Mouse (Mus musculus) bone marrow macrophage, adult 2 months (primary cell): ENCODE results near the gene Ric8b. TPM values are rescaled to one million over a fixed set of nuclear protein-coding genes. Genes with fewer than 3 reads are reported as not detected.

Experiments
- H3K27ac ChIP-seq: 2 replicates; pipeline ENCODE4 v1.5.1; 2012; ENCODE audit warnings: low read depth, low read length; ENCODE audit not compliant: insufficient read depth
- H3K4me1 ChIP-seq: 2 replicates; pipeline ENCODE4 v1.6.1; 2012; ENCODE audit warnings: low read length; ENCODE audit not compliant: control insufficient read depth, insufficient read depth
- H3K4me3 ChIP-seq: 2 replicates; pipeline ENCODE4 v1.5.1; 2012; ENCODE audit warnings: mild to moderate bottlenecking, low read length, moderate library complexity; ENCODE audit not compliant: insufficient read depth
- CTCF ChIP-seq: IDR thresholded peaks from 2 replicates; pipeline ENCODE4 v1.5.1; 2012; ENCODE audit warnings: low read depth, mild to moderate bottlenecking, low read length, moderate library complexity
- POLR2A ChIP-seq: IDR thresholded peaks from 2 replicates; pipeline ENCODE4 v1.6.1; 2012; ENCODE audit warnings: mild to moderate bottlenecking, low read depth, low read length, borderline replicate concordance
- polyA plus RNA-seq: library from polyadenylated mRNA; stranded (reverse); fragments of >200 nt; gene quantifications from 2 replicates; pipeline ENCODE4 v1.2.4, GENCODE M21; 2012; ENCODE audit not compliant: missing spikeins, insufficient read depth, insufficient read length

Ric8b gene
- polyA plus RNA-seq, 1 experiment: 11.7 TPM

- peaks cover 34% of the 10 kb centered on the region for H3K4me1 ChIP-seq
- no peak overlapping the region for H3K4me3 ChIP-seq
- no peak overlapping the region for H3K27ac ChIP-seq
- TF ChIP-seq CTCF (no peak), POLR2A (no peak)
These were observed 41.2 kb downstream of the Ric8b start for GRCm38 (mm10) chr10:84958597-84958996.

- Histone ChIP-seq H3K27ac (no peak overlapping the region), H3K4me3 (no peak overlapping the region), H3K4me1 (peaks cover 38% of the 10 kb centered on the region)
- TF ChIP-seq CTCF: no peak
- no peak for TF ChIP-seq POLR2A
These were observed 43.0 kb downstream of the Ric8b start for GRCm38 (mm10) chr10:84960380-84960930.

GRCm38 (mm10) chr10:84963126-84963525, 45.7 kb downstream of the Ric8b start:
- Histone ChIP-seq H3K4me1 (peaks cover 21% of the 10 kb centered on the region), H3K27ac (0 out of 2 replicates have a peak overlapping the region, but pooled peaks have one; percentile 11), H3K4me3 (no peak overlapping the region)
- TF ChIP-seq CTCF: no peak
- TF ChIP-seq POLR2A: no peak

- Histone ChIP-seq H3K4me3 (no peak overlapping the region), H3K4me1 (peaks cover 23% of the 10 kb centered on the region), H3K27ac (no peak overlapping the region)
- TF ChIP-seq POLR2A: no peak
- TF ChIP-seq CTCF: no peak
These were observed 46.3 kb downstream of the Ric8b start for GRCm38 (mm10) chr10:84963726-84964125.

GRCm38 (mm10) chr10:84966542-84966941, 49.1 kb downstream of the Ric8b start:
- H3K27ac ChIP-seq: no peak overlapping the region
- TF ChIP-seq POLR2A (no peak), CTCF (no peak)
- H3K4me1 ChIP-seq: peaks cover 30% of the 10 kb centered on the region
- H3K4me3 ChIP-seq: no peak overlapping the region

- TF ChIP-seq CTCF (no peak), POLR2A (no peak)
- no peak overlapping the region for H3K27ac ChIP-seq
- no peak overlapping the region for H3K4me3 ChIP-seq
- peaks cover 25% of the 10 kb centered on the region for H3K4me1 ChIP-seq
These were observed 50.2 kb downstream of the Ric8b start for GRCm38 (mm10) chr10:84967645-84968044.

- peaks cover 12% of the 10 kb centered on the region for H3K4me1 ChIP-seq
- no peak overlapping the region for H3K4me3 ChIP-seq
- TF ChIP-seq CTCF (no peak), POLR2A (no peak)
- H3K27ac ChIP-seq: peak overlapping the region; percentile 15; the same call in 1 of the 2 replicates
These were observed 51.7 kb downstream of the Ric8b start for GRCm38 (mm10) chr10:84968852-84969704.

- TF ChIP-seq POLR2A (no peak), CTCF (no peak)
These were observed 57.8 kb downstream of the Ric8b start for GRCm38 (mm10) chr10:84975264-84975663.

GRCm38 (mm10) chr10:84976588-84977351, 59.4 kb downstream of the Ric8b start:
- Histone ChIP-seq H3K27ac (no peak overlapping the region), H3K4me3 (no peak overlapping the region), H3K4me1 (peaks cover 3% of the 10 kb centered on the region)
- TF ChIP-seq CTCF (no peak), POLR2A (no peak)

More at GRCm38 (mm10) chr10:84975264-84975663, 57.8 kb downstream of the Ric8b start:
- no peak overlapping the region for H3K27ac ChIP-seq
- H3K4me1 ChIP-seq: peaks cover 3% of the 10 kb centered on the region
- H3K4me3 ChIP-seq: no peak overlapping the region

- no peak for TF ChIP-seq POLR2A
- TF ChIP-seq CTCF: no peak
- peaks cover under 1% of the 10 kb centered on the region for H3K4me1 ChIP-seq
- H3K27ac ChIP-seq: no peak overlapping the region
- no peak overlapping the region for H3K4me3 ChIP-seq
These were observed 62.9 kb downstream of the Ric8b start for GRCm38 (mm10) chr10:84980291-84980690.
